Mouse (Mus musculus): ENCODE measurements at regions not wholly inside any gene's neighbourhood (a gene's known extent, or its start where the extent isn't known, plus 50 kb on each side); places are given as distances from the start of the nearest gene placed in this dataset.

DNA sequence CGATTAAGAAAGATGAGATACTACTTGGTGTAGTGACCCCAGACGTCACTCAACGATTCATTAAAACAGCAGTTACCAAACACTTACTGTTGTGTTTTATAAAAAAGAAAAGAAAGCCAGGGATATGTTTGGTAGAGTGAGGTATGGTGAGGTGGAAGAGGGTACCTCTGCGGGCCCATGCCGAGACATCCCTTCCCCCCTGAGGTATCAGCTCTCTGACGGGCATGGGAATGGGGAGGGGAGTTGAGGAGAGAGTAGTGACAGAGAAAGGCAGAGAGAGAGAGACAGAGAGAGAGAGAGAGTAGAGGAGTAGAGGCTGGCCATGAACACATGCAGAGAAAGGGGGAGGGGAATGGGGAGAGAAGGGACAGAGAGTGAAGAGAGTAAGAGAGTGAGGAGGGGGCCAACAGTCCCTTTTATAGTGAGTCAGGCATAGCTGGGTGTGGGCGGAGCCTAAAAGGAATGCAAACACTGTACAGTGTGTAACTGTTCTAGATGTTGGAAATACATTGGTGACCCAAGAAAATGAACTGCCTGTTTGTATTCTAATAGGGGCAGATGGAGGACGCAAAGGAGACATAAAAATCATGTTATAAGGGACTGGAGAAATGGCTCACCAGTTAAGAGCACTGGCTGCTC is 285.9 kb downstream of the Gm49356 start:
- Histone ChIP-seq H3K9ac (replicated peaks) (no peak overlapping the region), H3K4me2 (ENCODE audit: low read depth, low read length) (no peak overlapping the region), H3K4me1 (ENCODE audit: insufficient read depth) (no peaks in the 10 kb centered on the region), H3K27ac (ENCODE audit: low read depth) (no peak overlapping the region), H3K4me3 (ENCODE audit: low read depth, low read length) (no peak overlapping the region), H3K27me3 (ENCODE audit: insufficient read depth, low read length) (no peaks in the 10 kb centered on the region), H3K36me3 (replicated peaks; ENCODE audit: insufficient read depth, low read length) (no peaks in the 10 kb centered on the region), H3K9me3 (ENCODE audit: low read length) (no peaks in the 10 kb centered on the region)
- 66% methylated on average over 8 of the region's 8 CpGs for WGBS (ENCODE audit: insufficient replicate concordance)
- ATAC-seq (no peak), DNase-seq (no peak)
- TF ChIP-seq EP300 (IDR thresholded peaks at IDR 0.05; ENCODE audit: low read depth): no peak

DNA sequence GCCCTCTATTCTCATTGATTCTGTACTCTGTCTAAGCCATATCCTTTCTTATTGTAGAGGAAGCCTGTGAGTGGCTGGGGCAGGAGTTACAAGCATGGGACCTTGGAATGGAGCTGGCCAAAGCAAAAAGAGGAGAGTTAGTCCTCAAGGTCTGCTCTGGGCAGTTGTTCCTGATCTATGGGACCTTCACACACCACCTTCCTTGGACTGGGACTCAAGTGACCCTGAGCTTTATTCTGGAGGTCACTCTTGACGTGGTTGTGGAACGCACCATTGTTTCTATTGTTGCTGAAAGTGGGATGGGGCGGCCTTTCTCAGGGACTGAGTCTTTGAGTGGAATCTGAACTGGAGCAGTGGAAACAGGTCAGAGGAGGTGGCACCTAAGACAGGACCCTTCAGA is 291.0 kb downstream of the Gm49356 start:
- H3K4me1 ChIP-seq (ENCODE audit: insufficient read depth): no peaks in the 10 kb centered on the region
- DNase-seq (no peak), ATAC-seq (no peak)
- no peak overlapping the region for H3K4me3 ChIP-seq (ENCODE audit: low read depth, low read length)
- no peak overlapping the region for H3K27ac ChIP-seq (ENCODE audit: low read depth)
- no peaks in the 10 kb centered on the region for H3K9me3 ChIP-seq (ENCODE audit: low read length)
- no peaks in the 10 kb centered on the region for H3K27me3 ChIP-seq (ENCODE audit: insufficient read depth, low read length)
- 83% methylated on average over 3 of the region's 3 CpGs for WGBS (ENCODE audit: insufficient replicate concordance)
- no peaks in the 10 kb centered on the region for H3K36me3 ChIP-seq (replicated peaks; ENCODE audit: insufficient read depth, low read length)
- no peak for TF ChIP-seq CTCF (IDR thresholded peaks at IDR 0.05; ENCODE audit: low read depth)
- TF ChIP-seq EP300 (IDR thresholded peaks at IDR 0.05; ENCODE audit: low read depth): no peak
- no peak overlapping the region for H3K9ac ChIP-seq (replicated peaks)
- H3K4me2 ChIP-seq (ENCODE audit: low read depth, low read length): no peak overlapping the region

DNA sequence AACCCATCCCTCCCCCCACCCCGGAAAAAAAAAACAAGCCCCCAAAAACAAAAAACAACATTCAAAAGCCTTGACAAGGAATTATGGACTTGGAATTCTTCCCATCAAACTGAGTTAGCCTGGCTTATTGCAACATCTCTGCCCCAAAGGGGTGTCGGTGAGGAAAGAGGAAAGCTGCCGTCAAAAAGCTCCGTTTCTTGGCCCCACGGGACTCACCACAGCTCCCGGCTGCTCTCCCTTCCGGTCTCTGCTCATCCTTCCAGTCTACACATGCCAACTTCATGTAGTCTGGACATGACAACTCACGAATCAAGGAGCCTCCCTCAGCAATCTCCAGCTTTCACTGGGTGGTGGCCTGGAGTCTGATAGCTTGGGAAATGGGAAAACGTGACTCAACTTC is 295.4 kb downstream of the Gm49356 start:
- no peak for TF ChIP-seq EP300 (IDR thresholded peaks at IDR 0.05; ENCODE audit: low read depth)
- TF ChIP-seq CTCF (IDR thresholded peaks at IDR 0.05; ENCODE audit: low read depth): no peak
- Histone ChIP-seq H3K4me1 (ENCODE audit: insufficient read depth) (no peaks in the 10 kb centered on the region), H3K4me3 (ENCODE audit: low read depth, low read length) (no peak overlapping the region), H3K9ac (replicated peaks) (no peak overlapping the region), H3K9me3 (ENCODE audit: low read length) (no peaks in the 10 kb centered on the region), H3K27ac (ENCODE audit: low read depth) (no peak overlapping the region), H3K36me3 (replicated peaks; ENCODE audit: insufficient read depth, low read length) (no peaks in the 10 kb centered on the region), H3K27me3 (ENCODE audit: insufficient read depth, low read length) (no peaks in the 10 kb centered on the region), H3K4me2 (ENCODE audit: low read depth, low read length) (no peak overlapping the region)
- DNase-seq: no peak
- ATAC-seq: no peak
- WGBS (ENCODE audit: insufficient replicate concordance): 73% methylated on average over 9 of the region's 9 CpGs

DNA sequence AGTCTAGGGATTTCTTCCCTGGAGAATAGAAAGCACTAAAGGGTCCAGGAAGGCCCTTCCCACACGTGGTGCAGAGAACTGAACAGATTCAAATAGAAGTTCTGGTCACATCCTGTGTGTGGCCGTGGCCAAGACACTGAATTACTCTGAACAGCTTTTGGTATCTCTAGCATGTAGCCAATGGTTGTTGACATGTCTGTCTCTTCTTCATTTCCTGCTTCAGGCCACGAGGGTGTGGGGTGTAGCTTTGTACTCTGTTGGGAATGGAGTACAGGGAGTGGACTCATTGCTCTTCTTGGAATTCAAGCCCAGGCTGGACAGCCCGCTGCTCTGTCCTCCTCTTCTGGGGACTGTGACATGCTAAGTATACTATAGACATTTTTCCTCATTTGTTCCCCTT is 298.5 kb downstream of the Gm49356 start:
- Histone ChIP-seq H3K27ac (ENCODE audit: low read depth) (no peak overlapping the region), H3K36me3 (replicated peaks; ENCODE audit: insufficient read depth, low read length) (no peaks in the 10 kb centered on the region), H3K9me3 (ENCODE audit: low read length) (no peaks in the 10 kb centered on the region), H3K4me2 (ENCODE audit: low read depth, low read length) (no peak overlapping the region), H3K4me1 (ENCODE audit: insufficient read depth) (no peaks in the 10 kb centered on the region), H3K27me3 (ENCODE audit: insufficient read depth, low read length) (no peaks in the 10 kb centered on the region), H3K9ac (replicated peaks) (no peak overlapping the region), H3K4me3 (ENCODE audit: low read depth, low read length) (no peak overlapping the region)
- ATAC-seq (no peak), DNase-seq (no peak)
- 48% methylated on average over 4 of the region's 4 CpGs for WGBS (ENCODE audit: insufficient replicate concordance)
- TF ChIP-seq EP300 (IDR thresholded peaks at IDR 0.05; ENCODE audit: low read depth) (no peak), CTCF (IDR thresholded peaks at IDR 0.05; ENCODE audit: low read depth) (no peak)

DNA sequence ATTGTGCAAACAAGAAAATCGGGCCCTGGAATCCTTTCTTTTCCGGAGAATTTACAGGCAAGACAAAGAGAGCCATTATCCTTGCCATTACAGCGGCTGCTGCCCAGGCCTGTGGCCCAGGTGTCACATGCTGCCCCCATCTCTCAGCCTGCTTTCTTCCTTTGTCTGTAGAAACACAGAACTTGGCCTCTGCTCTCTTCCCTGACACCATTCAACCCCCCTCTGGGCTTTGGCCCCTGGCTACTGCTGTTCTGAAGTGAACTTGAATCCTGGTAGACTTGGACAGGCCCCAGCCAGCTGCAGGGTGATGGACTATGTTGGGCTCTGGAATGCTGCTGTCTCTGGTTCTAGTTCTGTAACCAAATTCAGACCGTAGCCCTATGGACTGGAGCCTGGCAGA is 299.3 kb downstream of the Gm49356 start:
- Histone ChIP-seq H3K36me3 (replicated peaks; ENCODE audit: insufficient read depth, low read length) (no peaks in the 10 kb centered on the region), H3K27ac (ENCODE audit: low read depth) (no peak overlapping the region), H3K9me3 (ENCODE audit: low read length) (no peaks in the 10 kb centered on the region), H3K4me3 (ENCODE audit: low read depth, low read length) (no peak overlapping the region), H3K27me3 (ENCODE audit: insufficient read depth, low read length) (no peaks in the 10 kb centered on the region), H3K4me2 (ENCODE audit: low read depth, low read length) (no peak overlapping the region), H3K9ac (replicated peaks) (no peak overlapping the region), H3K4me1 (ENCODE audit: insufficient read depth) (no peaks in the 10 kb centered on the region)
- TF ChIP-seq CTCF (IDR thresholded peaks at IDR 0.05; ENCODE audit: low read depth) (no peak), EP300 (IDR thresholded peaks at IDR 0.05; ENCODE audit: low read depth) (no peak)
- 69% methylated on average over 4 of the region's 4 CpGs for WGBS (ENCODE audit: insufficient replicate concordance)
- DNase-seq: no peak
- ATAC-seq: no peak

DNA sequence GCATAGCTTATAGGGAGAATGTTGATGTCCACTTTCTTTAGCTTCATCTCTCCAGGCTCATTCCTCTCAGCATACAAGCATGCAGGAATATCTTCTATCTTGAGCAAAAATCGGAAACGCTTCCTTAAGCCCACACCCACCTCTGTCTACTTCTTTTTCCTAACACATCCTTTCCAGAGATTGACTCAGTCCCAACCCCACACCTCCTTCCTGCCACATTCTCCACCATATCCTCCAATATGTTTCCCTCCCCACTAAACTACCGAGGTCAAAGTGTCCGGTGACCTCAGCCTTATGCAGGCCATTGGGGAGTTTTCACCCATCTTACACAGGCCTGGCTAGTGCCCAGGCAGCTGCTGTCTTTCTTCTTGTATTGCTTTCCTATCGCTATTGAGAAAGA is 301.4 kb downstream of the Gm49356 start:
- Histone ChIP-seq H3K4me1 (ENCODE audit: insufficient read depth) (no peaks in the 10 kb centered on the region), H3K27me3 (ENCODE audit: insufficient read depth, low read length) (no peaks in the 10 kb centered on the region), H3K36me3 (replicated peaks; ENCODE audit: insufficient read depth, low read length) (no peaks in the 10 kb centered on the region), H3K9me3 (ENCODE audit: low read length) (no peaks in the 10 kb centered on the region), H3K27ac (ENCODE audit: low read depth) (no peak overlapping the region), H3K9ac (replicated peaks) (no peak overlapping the region), H3K4me3 (ENCODE audit: low read depth, low read length) (no peak overlapping the region), H3K4me2 (ENCODE audit: low read depth, low read length) (no peak overlapping the region)
- no peak for DNase-seq
- TF ChIP-seq CTCF (IDR thresholded peaks at IDR 0.05; ENCODE audit: low read depth) (no peak), EP300 (IDR thresholded peaks at IDR 0.05; ENCODE audit: low read depth) (no peak)
- WGBS (ENCODE audit: insufficient replicate concordance): 64% methylated on average over 5 of the region's 5 CpGs
- no peak for ATAC-seq

DNA sequence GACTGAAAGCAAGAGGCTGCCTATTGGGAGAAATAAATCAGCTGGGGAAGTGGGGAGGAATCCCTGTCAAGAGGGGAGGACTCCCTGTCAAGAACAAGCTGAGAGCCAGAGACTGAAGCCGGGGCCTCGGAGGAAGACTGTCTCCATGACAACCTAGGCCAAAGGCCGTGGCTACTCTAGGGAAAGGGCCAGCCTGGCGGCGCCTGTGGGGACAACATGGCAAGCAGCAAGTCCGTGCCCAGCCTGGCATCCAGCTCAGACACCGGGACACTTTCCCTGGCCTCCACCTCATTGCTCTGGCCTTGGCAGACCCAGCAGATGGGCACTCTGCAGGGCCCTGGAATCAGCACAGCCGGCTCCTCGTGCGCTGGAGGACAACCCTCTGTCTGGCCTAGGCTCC is 305.3 kb downstream of the Gm49356 start:
- Histone ChIP-seq H3K4me2 (ENCODE audit: low read depth, low read length) (no peak overlapping the region), H3K9ac (replicated peaks) (no peak overlapping the region), H3K27ac (ENCODE audit: low read depth) (no peak overlapping the region), H3K4me1 (ENCODE audit: insufficient read depth) (0 out of 2 replicates have a peak, but pooled peaks cover 6% of the 10 kb centered on the region), H3K36me3 (replicated peaks; ENCODE audit: insufficient read depth, low read length) (no peaks in the 10 kb centered on the region), H3K9me3 (ENCODE audit: low read length) (no peaks in the 10 kb centered on the region), H3K4me3 (ENCODE audit: low read depth, low read length) (no peak overlapping the region), H3K27me3 (ENCODE audit: insufficient read depth, low read length) (no peaks in the 10 kb centered on the region)
- WGBS (ENCODE audit: insufficient replicate concordance): 55% methylated on average over 10 of the region's 10 CpGs
- no peak for DNase-seq
- no peak for ATAC-seq
- TF ChIP-seq CTCF (IDR thresholded peaks at IDR 0.05; ENCODE audit: low read depth) (no peak), EP300 (IDR thresholded peaks at IDR 0.05; ENCODE audit: low read depth) (no peak)

Measured in liver, postnatal 0 days (tissue).